Mouse (Mus musculus) midbrain, embryonic 15.5 days (tissue): ENCODE results near the gene Uchl4. TPM values are rescaled to one million over a fixed set of nuclear protein-coding genes. Genes with fewer than 3 reads are reported as not detected.
"Not testable (repeated sequence)": the region's sequence is repeated elsewhere in the genome, so short reads cannot be mapped to it uniquely, and the experiment has no call there.

ENCODE experiments used
- ATAC-seq: fragments of 200-750 bp; cut with Nextera tagmentation; replicated peaks from 2 replicates; pipeline ENCODE4 v1.8.0; 2017; ENCODE audit warnings: moderate TSS enrichment
- H3K27ac ChIP-seq: fragments of 300-500 bp; sonication (generic); 2 replicates; pipeline ENCODE4 v1.5.1; 2015; ENCODE audit warnings: mild to moderate bottlenecking, inconsistent platforms
- H3K27me3 ChIP-seq: fragments of 300-500 bp; sonication (generic); replicated peaks from 2 replicates; pipeline ENCODE4 v1.6.1; 2015; ENCODE audit warnings: inconsistent platforms
- H3K36me3 ChIP-seq: fragments of 300-500 bp; sonication (generic); replicated peaks from 2 replicates; pipeline ENCODE4 v1.6.1; 2015; ENCODE audit warnings: inconsistent platforms
- H3K4me1 ChIP-seq: fragments of 300-500 bp; sonication (generic); 2 replicates; pipeline ENCODE4 v1.6.1; 2015; ENCODE audit warnings: inconsistent platforms
- H3K4me2 ChIP-seq: fragments of 300-500 bp; sonication (generic); 2 replicates; pipeline ENCODE4 v1.6.1; 2015; ENCODE audit warnings: inconsistent platforms, mild to moderate bottlenecking, moderate library complexity
- H3K4me3 ChIP-seq: fragments of 300-500 bp; sonication (generic); 2 replicates; pipeline ENCODE4 v1.5.1; 2015; ENCODE audit warnings: mild to moderate bottlenecking, inconsistent platforms
- H3K9ac ChIP-seq: fragments of 300-500 bp; sonication (generic); 2 replicates; pipeline ENCODE4 v1.6.1; 2015; ENCODE audit warnings: mild to moderate bottlenecking, inconsistent platforms
- H3K9me3 ChIP-seq: fragments of 300-500 bp; sonication (generic); 2 replicates; pipeline ENCODE4 v1.6.1; 2016; ENCODE audit warnings: inconsistent platforms
- WGBS: fragments of 180-500 bp; shearing (Covaris S2); methylation state at CpG from one replicate; pipeline ENCODE4 v1.1.7; 2015; ENCODE audit warnings: mixed read lengths; 5-methylcytosine and 5-hydroxymethylcytosine counted together
- polyA plus RNA-seq: library from polyadenylated mRNA; unstranded; fragments of >200 nt; fragmentation: Nextera tagmentation; extraction: Ambion mirVana; gene quantifications from 2 replicates; pipeline ENCODE4 v1.2.1, GENCODE M21; 2015

Uchl4 gene
- polyA plus RNA-seq, 1 experiment from 2014 or later = 2.7 TPM

- Histone ChIP-seq H3K9ac (no peak overlapping the region), H3K36me3 (no peaks in the 10 kb centered on the region), H3K27me3 (no peaks in the 10 kb centered on the region), H3K4me2 (no peak overlapping the region), H3K4me1 (no peaks in the 10 kb centered on the region), H3K4me3 (no peak overlapping the region), H3K9me3 (no peaks in the 10 kb centered on the region), H3K27ac (no peak overlapping the region)
- WGBS = 83% methylated on average over 4 of the region's 4 CpGs
- ATAC-seq = no peak
Observed at GRCm38 (mm10) chr9:64261023-64261422, 26.0 kb downstream of the Uchl4 start.

- H3K27me3 ChIP-seq = no peaks in the 10 kb centered on the region
- WGBS = 50% methylated on average over 1 of the region's 1 CpGs
Observed at GRCm38 (mm10) chr9:64264813-64265212, 29.8 kb downstream of the Uchl4 start.

GRCm38 (mm10) chr9:64267231-64267630 is 32.2 kb downstream of the Uchl4 start:
- WGBS = 94% methylated on average over 1 of the region's 1 CpGs
- no peaks in the 10 kb centered on the region for H3K27me3 ChIP-seq
- no peak overlapping the region for H3K4me2 ChIP-seq
- no peaks in the 10 kb centered on the region for H3K4me1 ChIP-seq
- H3K36me3 ChIP-seq = no peaks in the 10 kb centered on the region
- no peaks in the 10 kb centered on the region for H3K9me3 ChIP-seq
- H3K9ac ChIP-seq = no peak overlapping the region
- ATAC-seq = no peak
- H3K27ac ChIP-seq = no peak overlapping the region
- H3K4me3 ChIP-seq = no peak overlapping the region

More at GRCm38 (mm10) chr9:64264813-64265212, 29.8 kb downstream of the Uchl4 start:
- H3K9ac ChIP-seq = no peak overlapping the region
- no peaks in the 10 kb centered on the region for H3K4me1 ChIP-seq
- ATAC-seq = no peak
- H3K9me3 ChIP-seq = no peaks in the 10 kb centered on the region
- no peaks in the 10 kb centered on the region for H3K36me3 ChIP-seq
- no peak overlapping the region for H3K4me2 ChIP-seq
- H3K27ac ChIP-seq = no peak overlapping the region
- no peak overlapping the region for H3K4me3 ChIP-seq

DNA sequence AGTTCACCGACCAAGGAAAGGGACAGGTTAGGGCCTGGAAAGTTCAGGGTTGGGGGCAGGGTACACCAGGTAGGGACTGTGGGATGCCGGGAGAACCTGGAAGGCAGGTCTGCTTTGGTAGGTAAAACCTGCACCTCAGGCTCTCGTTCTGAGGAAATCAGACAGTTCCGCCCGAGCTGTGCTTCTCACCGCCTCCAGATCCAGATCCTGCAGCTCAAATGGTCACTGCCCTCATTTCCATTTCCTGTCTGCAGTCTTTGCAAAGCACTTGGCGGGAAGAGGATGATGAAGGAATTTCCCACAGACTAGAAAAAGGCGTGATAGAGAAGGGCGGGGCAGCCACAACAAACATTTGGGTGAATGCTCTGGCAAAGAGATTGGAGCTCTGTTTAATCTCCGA is 33.2 kb downstream of the Uchl4 start:
- H3K27me3 ChIP-seq = no peaks in the 10 kb centered on the region
- no peaks in the 10 kb centered on the region for H3K9me3 ChIP-seq
- H3K4me3 ChIP-seq = no peak overlapping the region
- 89% methylated on average over 10 of the region's 10 CpGs for WGBS
- H3K4me2 ChIP-seq = no peak overlapping the region
- H3K9ac ChIP-seq = no peak overlapping the region
- H3K4me1 ChIP-seq = no peaks in the 10 kb centered on the region
- ATAC-seq = no peak
- no peak overlapping the region for H3K27ac ChIP-seq
- H3K36me3 ChIP-seq = no peaks in the 10 kb centered on the region

DNA sequence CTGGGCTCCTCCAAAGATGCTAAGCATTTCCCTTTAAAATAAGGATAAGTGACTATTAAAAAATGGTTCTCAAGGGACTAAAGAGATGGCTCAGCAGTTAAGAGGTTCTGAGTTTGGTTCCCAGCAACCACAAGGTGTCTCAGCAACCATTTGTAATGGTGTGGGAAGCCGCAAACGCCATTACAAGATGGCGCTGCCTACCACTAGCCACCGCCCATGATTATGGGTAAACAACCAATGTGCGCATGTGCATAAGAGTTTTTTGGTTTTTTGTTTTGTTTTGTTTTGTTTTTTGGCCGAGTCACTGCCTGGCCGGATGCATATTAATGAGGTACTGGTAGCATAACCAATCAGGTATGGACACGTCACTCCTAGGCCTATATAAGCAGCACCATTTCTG is 33.8 kb downstream of the Uchl4 start:
- H3K4me2 ChIP-seq, H3K9ac ChIP-seq, H3K36me3 ChIP-seq, H3K4me1 ChIP-seq, ATAC-seq, H3K27ac ChIP-seq, H3K4me3 ChIP-seq, H3K27me3 ChIP-seq, H3K9me3 ChIP-seq: not testable (repeated sequence)
- 95% methylated on average over 8 of the region's 8 CpGs for WGBS

DNA sequence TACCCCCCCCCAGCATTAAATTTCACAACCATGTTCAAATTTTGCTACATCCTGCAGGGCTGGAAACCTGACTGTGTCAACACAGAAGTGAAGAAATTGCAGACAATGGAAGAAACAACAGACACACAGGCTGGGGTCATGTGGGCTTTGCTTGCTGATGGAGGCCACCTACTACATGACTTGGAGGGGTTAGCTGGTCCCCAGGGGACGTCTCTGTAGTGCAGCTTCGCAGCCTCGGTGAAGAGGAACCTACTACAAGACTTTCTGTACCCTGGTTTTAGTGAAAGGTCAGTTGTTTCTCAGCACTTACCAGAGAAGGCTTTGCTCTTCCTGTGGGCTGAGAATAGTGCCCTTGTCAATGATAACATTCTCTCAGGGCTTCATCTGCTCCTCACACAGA is 36.2 kb downstream of the Uchl4 start:
- Histone ChIP-seq H3K27ac (no peak overlapping the region), H3K4me3 (no peak overlapping the region), H3K9ac (no peak overlapping the region), H3K4me1 (no peaks in the 10 kb centered on the region), H3K4me2 (no peak overlapping the region), H3K36me3 (no peaks in the 10 kb centered on the region), H3K27me3 (no peaks in the 10 kb centered on the region), H3K9me3 (no peaks in the 10 kb centered on the region)
- WGBS = 62% methylated on average over 3 of the region's 3 CpGs
- ATAC-seq = no peak

DNA sequence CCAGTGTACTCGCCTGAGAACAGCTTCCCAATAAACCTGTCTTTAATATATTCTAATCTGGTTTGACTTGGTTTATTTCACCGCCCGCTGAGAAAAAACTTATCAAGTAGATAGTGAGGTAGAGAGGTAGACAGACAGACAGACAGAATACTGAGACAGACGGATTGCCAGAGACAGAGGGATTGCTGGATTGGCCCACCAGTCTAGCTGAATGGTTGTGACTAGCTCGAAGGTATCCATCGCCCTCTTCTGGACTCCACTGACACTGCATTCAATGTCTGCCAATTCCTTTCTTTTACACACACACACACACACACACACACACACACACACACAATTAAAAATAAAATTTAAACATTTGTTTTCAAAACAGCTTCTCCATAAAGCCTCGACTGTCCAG is 37.6 kb downstream of the Uchl4 start:
- H3K4me3 ChIP-seq = no peak overlapping the region
- H3K4me2 ChIP-seq = no peak overlapping the region
- no peaks in the 10 kb centered on the region for H3K9me3 ChIP-seq
- no peak overlapping the region for H3K9ac ChIP-seq
- 44% methylated on average over 7 of the region's 7 CpGs for WGBS
- ATAC-seq = no peak
- no peaks in the 10 kb centered on the region for H3K4me1 ChIP-seq
- H3K27me3 ChIP-seq = no peaks in the 10 kb centered on the region
- no peaks in the 10 kb centered on the region for H3K36me3 ChIP-seq
- H3K27ac ChIP-seq = no peak overlapping the region

DNA sequence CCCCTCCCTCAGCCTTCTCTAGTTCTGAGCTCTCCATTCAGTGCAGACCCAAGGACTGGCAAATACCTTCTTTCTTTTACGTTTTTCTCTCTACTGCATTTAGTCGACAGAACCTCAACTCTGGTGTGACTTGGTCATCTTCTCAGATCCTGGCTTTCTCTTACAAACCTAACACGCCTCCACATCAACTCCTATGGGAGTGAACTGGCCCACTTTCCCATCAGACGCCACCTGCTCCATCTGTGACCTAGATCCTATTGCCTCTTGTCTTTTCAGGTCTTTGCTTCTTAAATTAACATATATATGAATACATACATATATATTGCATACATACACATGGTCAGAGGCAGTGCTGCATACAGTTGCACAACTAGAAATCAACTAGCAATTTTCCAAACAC is 38.8 kb downstream of the Uchl4 start:
- Histone ChIP-seq H3K27ac (no peak overlapping the region), H3K36me3 (no peaks in the 10 kb centered on the region), H3K27me3 (no peaks in the 10 kb centered on the region), H3K4me2 (no peak overlapping the region), H3K4me3 (no peak overlapping the region), H3K9ac (no peak overlapping the region), H3K9me3 (no peaks in the 10 kb centered on the region), H3K4me1 (no peaks in the 10 kb centered on the region)
- 66% methylated on average over 4 of the region's 4 CpGs for WGBS
- no peak for ATAC-seq

- Histone ChIP-seq H3K4me1 (no peaks in the 10 kb centered on the region), H3K27ac (no peak overlapping the region), H3K27me3 (no peaks in the 10 kb centered on the region), H3K36me3 (no peaks in the 10 kb centered on the region), H3K4me3 (no peak overlapping the region), H3K9ac (no peak overlapping the region), H3K4me2 (no peak overlapping the region), H3K9me3 (no peaks in the 10 kb centered on the region)
- no peak for ATAC-seq
- 77% methylated on average over 4 of the region's 4 CpGs for WGBS
Observed at GRCm38 (mm10) chr9:64274291-64274690, 39.3 kb downstream of the Uchl4 start.

GRCm38 (mm10) chr9:64274919-64275318 is 39.9 kb downstream of the Uchl4 start:
- no peak overlapping the region for H3K4me3 ChIP-seq
- WGBS = 57% methylated on average over 1 of the region's 1 CpGs
- H3K9ac ChIP-seq = no peak overlapping the region
- H3K4me2 ChIP-seq = no peak overlapping the region
- H3K36me3 ChIP-seq = no peaks in the 10 kb centered on the region
- no peak for ATAC-seq
- no peaks in the 10 kb centered on the region for H3K9me3 ChIP-seq
- H3K27ac ChIP-seq = no peak overlapping the region
- no peaks in the 10 kb centered on the region for H3K4me1 ChIP-seq
- no peaks in the 10 kb centered on the region for H3K27me3 ChIP-seq

DNA sequence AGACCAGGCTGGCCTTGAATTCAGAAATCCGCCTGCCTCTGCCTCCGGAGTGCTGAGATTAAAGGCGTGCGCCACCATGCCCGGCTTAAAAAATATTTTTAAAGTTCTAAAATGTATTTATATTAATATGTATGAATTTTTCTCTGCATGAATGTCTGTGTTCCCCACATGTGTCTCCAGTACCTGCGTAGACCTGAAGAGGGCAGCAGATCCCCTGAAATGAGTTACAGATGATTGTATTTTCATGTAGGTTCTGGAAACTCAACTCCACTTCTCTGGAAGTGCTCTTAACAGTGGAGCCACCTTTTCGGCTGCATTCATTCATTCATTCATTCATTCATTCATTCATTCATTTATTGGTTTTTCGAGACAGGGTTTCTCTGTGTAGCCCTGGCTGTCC is 42.7 kb downstream of the Uchl4 start:
- no peak for ATAC-seq
- Histone ChIP-seq H3K4me3 (no peak overlapping the region), H3K4me1 (peaks cover 9% of the 10 kb centered on the region), H3K27me3 (no peaks in the 10 kb centered on the region), H3K9me3 (no peaks in the 10 kb centered on the region), H3K4me2 (no peak overlapping the region), H3K27ac (no peak overlapping the region), H3K36me3 (no peaks in the 10 kb centered on the region), H3K9ac (no peak overlapping the region)
- 65% methylated on average over 8 of the region's 8 CpGs for WGBS

- H3K4me2 ChIP-seq = no peak overlapping the region
- no peak overlapping the region for H3K27ac ChIP-seq
- 96% methylated on average over 6 of the region's 6 CpGs for WGBS
- no peaks in the 10 kb centered on the region for H3K27me3 ChIP-seq
- no peak for ATAC-seq
- no peak overlapping the region for H3K4me3 ChIP-seq
- no peaks in the 10 kb centered on the region for H3K9me3 ChIP-seq
- H3K36me3 ChIP-seq = no peaks in the 10 kb centered on the region
- no peak overlapping the region for H3K9ac ChIP-seq
- H3K4me1 ChIP-seq = peaks cover 10% of the 10 kb centered on the region
Observed at GRCm38 (mm10) chr9:64278665-64279310, 43.8 kb downstream of the Uchl4 start.

GRCm38 (mm10) chr9:64281105-64281780 is 46.2 kb downstream of the Uchl4 start, which contains the start of gene Tipin:
TSS of gene Tipin (plus strand) at chr9:64281581.
- Histone ChIP-seq H3K36me3 (no peaks in the 10 kb centered on the region), H3K9me3 (no peaks in the 10 kb centered on the region), H3K9ac (peak within 1 kb of the TSS; percentile 99), H3K4me2 (peak within 1 kb of the TSS; percentile 78), H3K27ac (peak within 1 kb of the TSS; percentile 88), H3K4me1 (peaks cover 10% of the 10 kb centered on the region), H3K4me3 (peak within 1 kb of the TSS; percentile 93), H3K27me3 (no peaks in the 10 kb centered on the region)
- peak; percentile 96 for ATAC-seq
- WGBS = 2% methylated on average over 46 of the region's 46 CpGs
